Mouse (Mus musculus): ENCODE data around the gene Fam83d. TPM values are rescaled to one million over a fixed set of nuclear protein-coding genes. Genes with fewer than 3 reads are reported as not detected.

Fam83d gene
- 15.7 and 17.5 TPM in 2 replicates for polyA plus RNA-seq (2015; fragmentation: Nextera tagmentation; extraction: Ambion mirVana)

- peak within 1 kb of the TSS; percentile 90 for H3K4me2 ChIP-seq
- whole genome bisulfite sequencing (ENCODE audit: insufficient replicate concordance), result under 1% methylated on average over 48 of the region's 48 CpGs
- peak within 1 kb of the TSS; percentile 86 for H3K4me3 ChIP-seq (replicated peaks)
- peaks cover 22% of the 10 kb centered on the region for H3K36me3 ChIP-seq (replicated peaks)
- peaks cover 3% of the 10 kb centered on the region; the same call in 1 of the 2 replicates for H3K27me3 ChIP-seq
- peak within 1 kb of the TSS; percentile 92 for H3K27ac ChIP-seq (replicated peaks)
- H3K9me3 ChIP-seq (replicated peaks), result no peaks in the 10 kb centered on the region
- peaks cover 40% of the 10 kb centered on the region for H3K4me1 ChIP-seq (replicated peaks)
- ATAC-seq (ENCODE audit: insufficient read depth), result peak; percentile 91
- H3K9ac ChIP-seq, result peak within 1 kb of the TSS; percentile 88
Measured at GRCm38 (mm10) chr2:158767742-158768339, at the start of gene Fam83d. TSS of gene Fam83d (plus strand) at chr2:158768093.

- Histone ChIP-seq H3K4me3 (replicated peaks) (no peak overlapping the region), H3K4me2 (no peak overlapping the region), H3K36me3 (replicated peaks) (no peaks in the 10 kb centered on the region), H3K4me1 (replicated peaks) (no peaks in the 10 kb centered on the region; the same call in 1 of the 2 replicates), H3K27me3 (peaks cover 9% of the 10 kb centered on the region; the same call in 1 of the 2 replicates), H3K9me3 (replicated peaks) (no peaks in the 10 kb centered on the region), H3K27ac (replicated peaks) (no peak overlapping the region), H3K9ac (no peak overlapping the region)
- ATAC-seq (ENCODE audit: insufficient read depth), result no peak
- WGBS (ENCODE audit: insufficient replicate concordance), result 60% methylated on average over 12 of the region's 12 CpGs
Measured at GRCm38 (mm10) chr2:158718816-158719549, 48.9 kb upstream of the Fam83d start.

GRCm38 (mm10) chr2:158720715-158721370, 47.0 kb upstream of the Fam83d start:
- Histone ChIP-seq H3K9me3 (replicated peaks) (no peaks in the 10 kb centered on the region), H3K4me1 (replicated peaks) (no peaks in the 10 kb centered on the region; the same call in 1 of the 2 replicates), H3K4me2 (no peak overlapping the region), H3K9ac (no peak overlapping the region), H3K36me3 (replicated peaks) (no peaks in the 10 kb centered on the region), H3K27ac (replicated peaks) (no peak overlapping the region), H3K27me3 (peaks cover 9% of the 10 kb centered on the region; the same call in 1 of the 2 replicates), H3K4me3 (replicated peaks) (no peak overlapping the region)
- no peak for ATAC-seq (ENCODE audit: insufficient read depth)
- WGBS (ENCODE audit: insufficient replicate concordance), result 71% methylated on average over 16 of the region's 16 CpGs

GRCm38 (mm10) chr2:158721481-158721880, 46.4 kb upstream of the Fam83d start:
- no peaks in the 10 kb centered on the region; the same call in 1 of the 2 replicates for H3K4me1 ChIP-seq (replicated peaks)
- no peak for ATAC-seq (ENCODE audit: insufficient read depth)
- WGBS (ENCODE audit: insufficient replicate concordance), result 39% methylated on average over 3 of the region's 3 CpGs

GRCm38 (mm10) chr2:158722135-158722534, 45.8 kb upstream of the Fam83d start:
- no peaks in the 10 kb centered on the region for H3K9me3 ChIP-seq (replicated peaks)
- no peak overlapping the region for H3K9ac ChIP-seq
- H3K27me3 ChIP-seq, result peaks cover 9% of the 10 kb centered on the region; the same call in 1 of the 2 replicates
- H3K4me1 ChIP-seq (replicated peaks), result no peaks in the 10 kb centered on the region; the same call in 1 of the 2 replicates
- no peak for ATAC-seq (ENCODE audit: insufficient read depth)
- H3K4me2 ChIP-seq, result no peak overlapping the region
- H3K36me3 ChIP-seq (replicated peaks), result no peaks in the 10 kb centered on the region
- H3K27ac ChIP-seq (replicated peaks), result no peak overlapping the region
- WGBS (ENCODE audit: insufficient replicate concordance), result 52% methylated on average over 4 of the region's 4 CpGs
- H3K4me3 ChIP-seq (replicated peaks), result no peak overlapping the region

More at GRCm38 (mm10) chr2:158721481-158721880, 46.4 kb upstream of the Fam83d start:
- H3K9ac ChIP-seq, result no peak overlapping the region
- H3K4me2 ChIP-seq, result no peak overlapping the region
- no peak overlapping the region for H3K4me3 ChIP-seq (replicated peaks)
- peaks cover 9% of the 10 kb centered on the region; the same call in 1 of the 2 replicates for H3K27me3 ChIP-seq
- no peak overlapping the region for H3K27ac ChIP-seq (replicated peaks)
- no peaks in the 10 kb centered on the region for H3K36me3 ChIP-seq (replicated peaks)
- no peaks in the 10 kb centered on the region for H3K9me3 ChIP-seq (replicated peaks)

DNA sequence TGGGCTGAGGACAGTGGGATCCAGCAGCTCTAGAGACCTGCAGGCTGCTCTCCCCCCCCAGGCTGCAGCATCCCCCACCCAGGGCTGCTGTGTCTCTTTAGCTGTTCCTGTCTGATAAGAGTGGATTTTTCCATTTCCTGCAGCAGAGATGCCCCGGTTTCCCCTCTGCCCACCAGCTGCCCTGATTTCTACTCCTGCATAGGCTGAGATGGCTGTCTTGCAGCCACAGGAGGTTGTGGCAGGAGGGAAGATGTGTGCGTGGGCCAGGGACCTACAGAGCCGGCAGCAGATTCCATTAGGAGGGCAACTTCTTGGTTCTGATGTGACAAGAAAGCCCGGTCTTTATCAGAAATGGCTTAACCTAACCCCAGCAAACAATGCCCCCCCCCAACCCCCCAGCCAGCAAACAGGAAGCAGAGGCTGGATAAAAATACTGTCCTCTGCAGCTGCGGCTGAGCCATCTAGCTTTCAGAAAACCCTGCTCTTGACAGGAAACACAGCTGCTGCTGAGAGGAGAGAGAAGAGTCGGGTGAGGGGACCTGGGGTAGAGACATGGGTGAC, 44.8 kb upstream of the Fam83d start:
- 5% methylated on average over 6 of the region's 6 CpGs for WGBS (ENCODE audit: insufficient replicate concordance)
- H3K27ac ChIP-seq (replicated peaks), result 0 out of 2 replicates have a peak overlapping the region, but pooled peaks have one; percentile 19
- H3K9ac ChIP-seq, result no peak overlapping the region
- no peaks in the 10 kb centered on the region for H3K36me3 ChIP-seq (replicated peaks)
- peaks cover 9% of the 10 kb centered on the region; the same call in 1 of the 2 replicates for H3K27me3 ChIP-seq
- no peak overlapping the region for H3K4me3 ChIP-seq (replicated peaks)
- no peaks in the 10 kb centered on the region; the same call in 1 of the 2 replicates for H3K4me1 ChIP-seq (replicated peaks)
- no peak for ATAC-seq (ENCODE audit: insufficient read depth)
- H3K4me2 ChIP-seq, result no peak overlapping the region
- no peaks in the 10 kb centered on the region for H3K9me3 ChIP-seq (replicated peaks)

DNA sequence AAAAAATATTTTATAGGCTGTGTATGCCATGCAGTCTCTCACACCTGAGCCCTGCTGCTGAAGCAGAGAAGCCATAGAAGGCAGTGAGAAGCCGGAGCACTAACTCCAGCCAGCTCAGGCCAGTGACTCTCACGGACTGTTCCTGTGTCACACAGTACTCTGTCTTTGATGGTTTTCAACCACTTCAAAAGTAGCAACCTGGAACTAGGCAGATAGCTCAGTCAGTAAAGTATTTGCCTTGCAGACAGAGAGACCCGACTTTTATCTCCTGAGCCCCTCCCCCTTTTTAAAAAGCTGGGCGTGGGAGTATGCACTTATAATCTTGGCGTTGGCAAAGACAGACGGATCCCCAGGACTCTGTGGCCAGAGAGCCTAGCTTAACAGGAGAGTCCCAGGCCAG, 44.1 kb upstream of the Fam83d start:
- Histone ChIP-seq H3K4me1 (replicated peaks) (no peaks in the 10 kb centered on the region; the same call in 1 of the 2 replicates), H3K9me3 (replicated peaks) (no peaks in the 10 kb centered on the region), H3K27me3 (peaks cover 9% of the 10 kb centered on the region; the same call in 1 of the 2 replicates), H3K27ac (replicated peaks) (no peak overlapping the region), H3K4me3 (replicated peaks) (no peak overlapping the region), H3K4me2 (no peak overlapping the region), H3K9ac (no peak overlapping the region), H3K36me3 (replicated peaks) (no peaks in the 10 kb centered on the region)
- 10% methylated on average over 6 of the region's 6 CpGs for WGBS (ENCODE audit: insufficient replicate concordance)
- ATAC-seq (ENCODE audit: insufficient read depth), result no peak

DNA sequence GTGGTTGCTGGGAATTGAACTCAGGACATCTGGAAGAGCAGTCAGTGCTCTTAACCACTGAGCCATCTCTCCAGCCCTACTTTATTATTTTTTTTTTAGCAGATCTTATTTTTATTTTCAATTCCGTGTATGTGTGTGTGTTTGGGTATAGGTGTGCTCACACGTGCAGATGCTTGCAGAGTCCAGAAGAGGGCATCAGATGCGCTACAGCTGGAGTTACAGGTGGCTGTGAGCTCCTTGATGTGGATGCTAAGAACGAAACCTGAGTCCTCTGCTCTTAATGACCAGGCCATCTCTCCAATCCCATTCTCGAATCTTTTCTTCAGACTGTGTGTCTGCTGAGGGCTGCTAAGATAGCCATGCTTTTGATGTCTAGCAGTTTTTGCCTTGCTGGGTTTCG, 41.6 kb upstream of the Fam83d start:
- Histone ChIP-seq H3K4me1 (replicated peaks) (no peaks in the 10 kb centered on the region; the same call in 1 of the 2 replicates), H3K27ac (replicated peaks) (no peak overlapping the region), H3K36me3 (replicated peaks) (no peaks in the 10 kb centered on the region), H3K27me3 (peaks cover 9% of the 10 kb centered on the region; the same call in 1 of the 2 replicates), H3K4me2 (no peak overlapping the region), H3K4me3 (replicated peaks) (no peak overlapping the region), H3K9ac (no peak overlapping the region), H3K9me3 (replicated peaks) (no peaks in the 10 kb centered on the region)
- 55% methylated on average over 6 of the region's 6 CpGs for WGBS (ENCODE audit: insufficient replicate concordance)
- no peak for ATAC-seq (ENCODE audit: insufficient read depth)

- H3K4me2 ChIP-seq, result no peak overlapping the region
- ATAC-seq (ENCODE audit: insufficient read depth), result no peak
- H3K4me3 ChIP-seq (replicated peaks), result no peak overlapping the region
- no peaks in the 10 kb centered on the region for H3K9me3 ChIP-seq (replicated peaks)
- H3K27me3 ChIP-seq, result no peaks in the 10 kb centered on the region
- H3K36me3 ChIP-seq (replicated peaks), result no peaks in the 10 kb centered on the region
- WGBS (ENCODE audit: insufficient replicate concordance), result 42% methylated on average over 7 of the region's 7 CpGs
- H3K4me1 ChIP-seq (replicated peaks), result no peaks in the 10 kb centered on the region
- no peak overlapping the region for H3K27ac ChIP-seq (replicated peaks)
- H3K9ac ChIP-seq, result no peak overlapping the region
Measured at GRCm38 (mm10) chr2:158728061-158728815, 39.7 kb upstream of the Fam83d start.

DNA sequence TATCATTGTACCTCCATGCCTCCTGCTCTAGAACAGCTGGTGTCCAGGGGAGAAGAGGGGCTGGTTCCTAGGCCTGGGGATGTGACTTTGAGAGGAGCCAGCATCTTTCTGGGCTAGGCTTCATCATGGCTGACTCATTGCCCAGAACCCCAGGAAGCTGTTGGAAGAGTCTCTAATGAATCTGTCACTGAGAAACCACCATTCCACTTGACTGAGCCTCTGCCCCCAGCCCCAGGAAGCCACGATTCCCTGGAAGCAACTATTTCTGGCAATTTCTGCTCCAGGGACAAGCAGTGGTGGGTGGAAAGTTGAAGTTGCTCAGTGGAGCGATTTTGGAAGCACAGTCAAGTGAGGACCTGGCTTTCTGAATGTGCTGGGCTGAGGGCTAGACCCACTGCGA, 37.0 kb upstream of the Fam83d start:
- H3K27ac ChIP-seq (replicated peaks), result no peak overlapping the region
- no peaks in the 10 kb centered on the region for H3K4me1 ChIP-seq (replicated peaks)
- no peaks in the 10 kb centered on the region for H3K27me3 ChIP-seq
- no peaks in the 10 kb centered on the region for H3K36me3 ChIP-seq (replicated peaks)
- WGBS (ENCODE audit: insufficient replicate concordance), result 43% methylated on average over 3 of the region's 3 CpGs
- H3K4me2 ChIP-seq, result no peak overlapping the region
- H3K9me3 ChIP-seq (replicated peaks), result no peaks in the 10 kb centered on the region
- H3K9ac ChIP-seq, result no peak overlapping the region
- no peak for ATAC-seq (ENCODE audit: insufficient read depth)
- no peak overlapping the region for H3K4me3 ChIP-seq (replicated peaks)

Measured in liver, embryonic 15.5 days (tissue).